Mouse (Mus musculus) liver, postnatal 0 days (tissue): Measurements from ENCODE around the gene Nell1.

Experiments used
- CTCF ChIP-seq: sonication (generic); IDR thresholded peaks from 2 replicates; pipeline ENCODE4 v1.5.1; 2016; ENCODE audit warnings: antibody characterized with exemption, low read depth
- EP300 ChIP-seq: IDR thresholded peaks from 2 replicates; pipeline ENCODE4 v1.6.1; 2016; ENCODE audit warnings: antibody characterized with exemption, low read depth, mild to moderate bottlenecking

DNA sequence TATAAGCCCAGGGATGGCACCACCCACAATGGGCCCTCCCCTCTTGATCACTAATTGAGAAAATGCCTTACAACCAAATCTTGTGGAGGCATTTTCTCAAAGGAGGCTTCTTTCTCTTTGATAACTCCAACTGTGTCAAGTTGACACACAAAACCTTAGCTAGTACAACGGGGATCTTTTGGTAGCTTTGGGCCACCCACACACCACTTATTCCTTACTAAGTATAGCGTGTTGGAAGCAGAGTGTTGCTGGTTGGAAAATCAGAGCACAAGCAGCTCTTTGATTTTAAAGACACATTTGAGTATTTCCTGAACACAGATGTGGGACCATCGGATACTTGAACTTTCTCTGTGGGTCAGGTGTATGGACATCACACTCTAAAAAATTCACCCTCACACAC is 37.8 kb upstream of the Nell1 start:
- TF ChIP-seq EP300: no peak
- TF ChIP-seq CTCF: no peak
